Comparison of ENCODE assay signal across 12 mouse cellular contexts in genomic region chr8:123823111-123823510, GRCm38 (mm10). TPM values are rescaled to one million over a fixed set of nuclear protein-coding genes. Genes with fewer than 3 reads are reported as not detected.
DNase-seq lines count a peak whose midpoint lies in the region; ATAC-seq and TF ChIP-seq lines count a peak whose summit lies in the region.
"Had no signal": no experiment of that assay in that cellular context is flagged by ENCODE, and none has a peak within 500 bp of the region (broad histone marks: within the 10 kb centered on the region; RNA-seq: fewer than 3 reads in every experiment).

No protein-coding gene starts in this region.

- TF ChIP-seq CTCF in left cerebral cortex, adult 2 months (IDR thresholded peaks at IDR 0.05) = peak; percentile 44
- peak; percentile 65 to 83 (median 68) for TF ChIP-seq CTCF in MEL (IDR thresholded peaks at IDR 0.05 in 2 of 3, conservative IDR thresholded peaks at IDR 0.05 in 1 of 3; ENCODE audit: control insufficient read depth in 1 of 3, insufficient read depth in 1 of 3, low read depth in 2 of 3, low read length in 3 of 3, poor library complexity in 1 of 3, severe bottlenecking in 1 of 3)
- peak; percentile 61 for TF ChIP-seq CTCF in liver, postnatal 0 days (IDR thresholded peaks at IDR 0.05; ENCODE audit: low read depth)

- H3K27ac ChIP-seq in left cerebral cortex, adult 2 months = no peak overlapping the region
- peak overlapping the region; percentile 99 for H3K27ac ChIP-seq in MEL (ENCODE audit: control insufficient read depth, low read depth, low read length)
- 0 out of 2 replicates have a peak overlapping the region, but pooled peaks have one; percentile 29 for H3K27ac ChIP-seq in liver, postnatal 0 days (ENCODE audit: low read depth)
- H3K27ac ChIP-seq: midbrain, embryonic 12.5 days had no signal

- no peak overlapping the region for H3K4me3 ChIP-seq in left cerebral cortex, adult 2 months
- H3K4me3 ChIP-seq in MEL (ENCODE audit: control insufficient read depth in 1 of 2, insufficient read depth in 1 of 2, low read depth in 2 of 2, low read length in 2 of 2) = peak overlapping the region; percentile 9 to 11; a peak in 3 of 4 replicates
- H3K4me3 ChIP-seq in liver, postnatal 0 days (ENCODE audit: low read depth, low read length) = no peak overlapping the region
- H3K4me3 ChIP-seq: midbrain, embryonic 12.5 days had no signal

- WGBS in liver, postnatal 0 days (ENCODE audit: insufficient replicate concordance) = 73% methylated on average over 10 of the region's 10 CpGs

- intact Hi-C loops in left cerebral cortex, adult 2 months (cut with DNase I) = no loop called here
- intact Hi-C loops in left cerebral cortex, postnatal 10 days (cut with DNase I) = no loop called here

- TF ChIP-seq RAD21 in MEL (IDR thresholded peaks at IDR 0.05; ENCODE audit: low read depth, low read length) = peak; percentile 49

- ATAC-seq in erythroblast, adult 5-6 weeks (replicated peaks; ENCODE audit: low FRiP score, poor library complexity, severe bottlenecking) = 0 out of 2 replicates have a peak, but pooled peaks have one; percentile 54
- ATAC-seq in liver, postnatal 0 days = no peak

- H3K9me3 ChIP-seq in MEL (replicated peaks; ENCODE audit: insufficient read depth, low read length) = no peaks in the 10 kb centered on the region
- no peaks in the 10 kb centered on the region for H3K9me3 ChIP-seq in liver, postnatal 0 days (ENCODE audit: low read length)

- peak overlapping the region; percentile 37; the same call in 1 of the 2 replicates for H3K9ac ChIP-seq in MEL (ENCODE audit: control insufficient read depth, low read depth, low read length, poor library complexity, severe bottlenecking)
- no peak overlapping the region for H3K9ac ChIP-seq in liver, postnatal 0 days (replicated peaks)
- H3K9ac ChIP-seq: midbrain, embryonic 12.5 days had no signal

- H3K36me3 ChIP-seq in MEL (ENCODE audit: control insufficient read depth in 1 of 2, insufficient read depth in 2 of 2, low read length in 2 of 2) = peaks cover 15 to 56% of the 10 kb centered on the region in 2 experiments
- H3K36me3 ChIP-seq in liver, postnatal 0 days (replicated peaks; ENCODE audit: insufficient read depth, low read length) = peaks cover 15% of the 10 kb centered on the region

- TF ChIP-seq POLR2A in MEL (IDR thresholded peaks at IDR 0.05; ENCODE audit: control insufficient read depth in 1 of 2, insufficient read depth in 1 of 2, low read depth in 1 of 2, low read length in 2 of 2, poor library complexity in 1 of 2) = peak in 1 of 2 experiments; percentile 30; a peak in 1 of 4 replicates

- no peaks in the 10 kb centered on the region for H3K27me3 ChIP-seq in MEL (ENCODE audit: control insufficient read depth in 1 of 2, insufficient read depth in 2 of 2, low read length in 2 of 2)
- no peaks in the 10 kb centered on the region for H3K27me3 ChIP-seq in liver, postnatal 0 days (ENCODE audit: insufficient read depth, low read length)
- H3K27me3 ChIP-seq: midbrain, embryonic 12.5 days had no signal

- peaks cover 13% of the 10 kb centered on the region; the same call in 1 of the 2 replicates for H3K79me2 ChIP-seq in MEL (ENCODE audit: control insufficient read depth, insufficient read depth, low read length, poor library complexity)

- no peak overlapping the region for H3K4me2 ChIP-seq in liver, postnatal 0 days (ENCODE audit: low read depth, low read length)
- H3K4me2 ChIP-seq: midbrain, embryonic 12.5 days had no signal

- H3K4me1 ChIP-seq in MEL (ENCODE audit: control insufficient read depth in 1 of 2, insufficient read depth in 2 of 2, low read length in 2 of 2) = peaks cover 33 to 51% of the 10 kb centered on the region in 2 experiments
- H3K4me1 ChIP-seq in liver, postnatal 0 days (ENCODE audit: insufficient read depth) = peaks cover 22% of the 10 kb centered on the region; the same call in 1 of the 2 replicates
- H3K4me1 ChIP-seq: midbrain, embryonic 12.5 days had no signal

- no peak for TF ChIP-seq EP300 in MEL (IDR thresholded peaks at IDR 0.05; ENCODE audit: low read depth in 1 of 2, low read length in 2 of 2)
- no peak for TF ChIP-seq EP300 in liver, postnatal 0 days (IDR thresholded peaks at IDR 0.05; ENCODE audit: low read depth)

- no peak for DNase-seq in left cerebral cortex, adult 2 months (ENCODE audit: extremely low spot score in 1 of 2, low spot score in 2 of 2)
- no peak for DNase-seq in left cerebral cortex, postnatal 10 days (ENCODE audit: extremely low spot score in 1 of 2, low spot score in 2 of 2)
- DNase-seq in MEL (ENCODE audit: low read depth, low spot score) = peak; percentile 85
- DNase-seq in liver, postnatal 0 days = no peak
- DNase-seq in urinary bladder, postnatal 36 days (ENCODE audit: low spot score in 2 of 2) = no peak
- no peak for DNase-seq in spleen, adult 12 weeks (ENCODE audit: low spot score)
- DNase-seq: heart, adult 18-20 months; heart, postnatal 36 days; kidney, adult 9 months; retina, postnatal 1 day had no signal

TF ChIP-seq in MEL, 35 proteins besides CTCF, POLR2A, EP300 and RAD21:
- TF ChIP-seq ZC3H11A (IDR thresholded peaks at IDR 0.05; ENCODE audit: low read depth, low read length) (peak; percentile 38), SMC3 (IDR thresholded peaks at IDR 0.05; ENCODE audit: low read depth, low read length) (peak; percentile 47), POLR2AphosphoS2 (IDR thresholded peaks at IDR 0.05; ENCODE audit: low read length) (no peak), USF1 (IDR thresholded peaks at IDR 0.05; ENCODE audit: low read depth, low read length) (peak; percentile 52; the same call in 1 of the 2 replicates)

RNA-seq across cellular contexts. Expression of gene Rab4a, which starts 17.3 kb away (rescaled TPM):
- total RNA-seq in left cerebral cortex, adult 2 months (2021) = 10 to 100 TPM; 39.8 to 48.9 TPM
- 10 to 100 TPM; 61.3 to 63.1 TPM for total RNA-seq in left cerebral cortex, postnatal 10 days (2021)
- total RNA-seq in MEL (2012; rRNA removed) = 22.2 and 23.1 TPM in 2 replicates
- 10 to 100 TPM in 1 of 2 experiments, not detected in 1; 44.6 TPM for polyA plus RNA-seq in MEL (2012; ENCODE audit: insufficient read depth in 1 of 2, insufficient read length in 2 of 2, low read depth in 1 of 2, low replicate concordance in 2 of 2, missing spikeins in 1 of 2)
- total RNA-seq in erythroblast, adult 5-6 weeks (2015; ENCODE audit: low replicate concordance) = 2.1 and 8.5 TPM in 2 replicates
- total RNA-seq in erythroblast, adult 5-6 weeks (2017; ENCODE audit: low replicate concordance) = 1.7 and 2.6 TPM in 2 replicates
- 30.4 and 36.3 TPM in 2 replicates for polyA plus RNA-seq in liver, postnatal 0 days (2015; fragmentation: Nextera tagmentation; extraction: Ambion mirVana)

RNA-seq across cellular contexts. Expression of gene Ccsap, which starts 36.9 kb away (rescaled TPM):
- total RNA-seq in left cerebral cortex, adult 2 months (2021) = 10 to 100 TPM; 65.9 to 75.4 TPM
- 10 to 100 TPM; 54.9 to 57.0 TPM for total RNA-seq in left cerebral cortex, postnatal 10 days (2021)
- total RNA-seq in MEL (2012; rRNA removed) = 6.7 and 7.0 TPM in 2 replicates
- 10 to 100 TPM in 1 of 2 experiments, not detected in 1; 12.1 TPM for polyA plus RNA-seq in MEL (2012; ENCODE audit: insufficient read depth in 1 of 2, insufficient read length in 2 of 2, low read depth in 1 of 2, low replicate concordance in 2 of 2, missing spikeins in 1 of 2)
- total RNA-seq in erythroblast, adult 5-6 weeks (2015; ENCODE audit: low replicate concordance) = 7.9 and 9.0 TPM in 2 replicates
- total RNA-seq in erythroblast, adult 5-6 weeks (2017; ENCODE audit: low replicate concordance) = 9.8 and 11.9 TPM in 2 replicates
- polyA plus RNA-seq in liver, postnatal 0 days (2015; fragmentation: Nextera tagmentation; extraction: Ambion mirVana) = 1.2 and 1.5 TPM in 2 replicates

Comparison
In these comparisons a context has a peak if more than half of its experiments do, and no peak if none do; other contexts are left out.
1. H3K4me3 ChIP-seq: peak in MEL (2 of 2); none in left cerebral cortex, adult 2 months (single experiment) and liver, postnatal 0 days (single experiment).
2. Peak in every context shown above with its lines, with median percentiles within 50 percentile points of each other: CTCF ChIP-seq.